11 mouse cellular contexts compared by ENCODE assay signal in the genomic region with DNA sequence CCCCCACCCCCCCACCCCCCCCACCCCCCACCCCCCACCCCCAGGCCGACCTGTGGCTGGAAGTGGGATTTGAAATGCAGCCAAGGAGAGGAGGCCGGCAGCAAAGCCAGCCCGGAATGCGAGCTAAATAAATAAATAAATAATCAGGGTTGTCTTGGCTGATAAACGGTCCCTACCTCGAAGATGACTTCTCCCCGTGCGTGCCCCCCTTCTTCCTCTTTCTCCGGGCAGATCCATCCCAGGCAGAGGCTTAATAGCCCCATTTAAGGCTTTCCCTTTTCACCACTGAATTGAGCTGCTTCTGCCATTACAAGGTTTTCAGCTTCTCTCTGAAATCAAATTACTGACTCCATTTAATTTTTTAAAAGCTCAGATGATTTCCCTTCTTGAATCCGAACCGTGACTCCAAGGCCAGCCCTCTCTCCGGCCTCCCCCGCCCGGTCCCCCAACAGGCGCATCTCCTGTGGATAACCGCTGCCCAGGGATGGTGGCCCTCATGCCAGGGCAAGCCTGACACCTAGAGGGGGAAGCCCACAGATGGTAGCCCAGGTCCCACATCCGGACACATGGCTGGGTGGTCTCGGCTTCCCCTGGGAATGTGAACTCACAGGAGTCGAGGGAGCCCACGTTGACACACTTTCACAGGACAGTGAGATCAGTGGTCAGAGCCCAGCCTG. TPM values are rescaled to one million over a fixed set of nuclear protein-coding genes. Genes with fewer than 3 reads are reported as not detected.
DNase-seq lines count a peak whose midpoint lies in the region; ATAC-seq and TF ChIP-seq lines count a peak whose summit lies in the region.
"Had no signal": no experiment of that assay in that cellular context is flagged by ENCODE, and none has a peak within 500 bp of the region (broad histone marks: within the 10 kb centered on the region; RNA-seq: fewer than 3 reads in every experiment).

No protein-coding gene starts in this region.

- TF ChIP-seq POLR2A in kidney, adult 2 months (IDR thresholded peaks at IDR 0.05; ENCODE audit: low read depth, low read length): no peak
- no peak for TF ChIP-seq POLR2A in brain, embryonic 14.5 days (IDR thresholded peaks at IDR 0.05; ENCODE audit: borderline replicate concordance, extremely low read depth, insufficient read depth, insufficient read length, poor library complexity, severe bottlenecking)

- no peak for ATAC-seq in heart, embryonic 13.5 days (ENCODE audit: extremely low read depth, insufficient number of reproducible peaks, low FRiP score, low TSS enrichment)
- ATAC-seq in forebrain, embryonic 15.5 days (replicated peaks): no peak
- ATAC-seq: Patski had no signal

- H3K4me3 ChIP-seq in kidney, adult 2 months (ENCODE audit: insufficient read depth, low read depth, low read length): no peak overlapping the region
- no peak overlapping the region for H3K4me3 ChIP-seq in heart, embryonic 13.5 days
- no peak overlapping the region for H3K4me3 ChIP-seq in forebrain, embryonic 15.5 days

- H3K9ac ChIP-seq in heart, embryonic 13.5 days: no peak overlapping the region
- H3K9ac ChIP-seq in forebrain, embryonic 15.5 days (replicated peaks): no peak overlapping the region

- no peaks in the 10 kb centered on the region for H3K27me3 ChIP-seq in kidney, adult 2 months (replicated peaks; ENCODE audit: control insufficient read depth, insufficient read depth, low read length)
- H3K27me3 ChIP-seq in heart, embryonic 13.5 days (replicated peaks): no peaks in the 10 kb centered on the region; the same call in 1 of the 2 replicates
- no peaks in the 10 kb centered on the region for H3K27me3 ChIP-seq in forebrain, embryonic 15.5 days
- H3K27me3 ChIP-seq: Patski had no signal

- WGBS in kidney, adult 2 months: 32% methylated on average over 20 of the region's 20 CpGs
- WGBS in heart, embryonic 13.5 days: 37% methylated on average over 20 of the region's 20 CpGs
- WGBS in forebrain, embryonic 15.5 days: 54% methylated on average over 19 of the region's 20 CpGs

- H3K4me1 ChIP-seq in kidney, adult 2 months (ENCODE audit: control insufficient read depth, insufficient read depth, low read length): no peaks in the 10 kb centered on the region
- peaks cover 41% of the 10 kb centered on the region for H3K4me1 ChIP-seq in heart, embryonic 13.5 days
- peaks cover 5% of the 10 kb centered on the region; the same call in 1 of the 2 replicates for H3K4me1 ChIP-seq in forebrain, embryonic 15.5 days

- no peak for TF ChIP-seq CTCF in kidney, adult 2 months (conservative IDR thresholded peaks at IDR 0.05; ENCODE audit: insufficient read depth, insufficient read length, low read depth, low read length)
- TF ChIP-seq CTCF in brain, embryonic 14.5 days (IDR thresholded peaks at IDR 0.05; ENCODE audit: borderline replicate concordance, extremely low read depth, insufficient read depth, insufficient read length): no peak

- H3K4me2 ChIP-seq in heart, embryonic 13.5 days: peak overlapping the region; percentile 29; the same call in 1 of the 2 replicates
- no peak overlapping the region for H3K4me2 ChIP-seq in forebrain, embryonic 15.5 days (replicated peaks)

- H3K9me3 ChIP-seq in heart, embryonic 13.5 days: no peaks in the 10 kb centered on the region
- H3K9me3 ChIP-seq in forebrain, embryonic 15.5 days: no peaks in the 10 kb centered on the region
- H3K9me3 ChIP-seq: megakaryocyte, embryonic 14.5 days had no signal

- DNase-seq in kidney, adult 2 months: peak; percentile 48
- no peak for DNase-seq in kidney, adult 9 months
- peak; percentile 57 for DNase-seq in brain, embryonic 14.5 days (ENCODE audit: low read depth)
- DNase-seq in kidney, postnatal 4 days: peak; percentile 46 to 59
- DNase-seq in thymus, postnatal 25 days: no peak
- DNase-seq in frontal cortex, postnatal 25 days (ENCODE audit: low spot score in 2 of 2): no peak
- DNase-seq: cerebellum, adult 9-11 months had no signal

- H3K36me3 ChIP-seq in kidney, adult 2 months (ENCODE audit: control insufficient read depth, insufficient read depth, low read length): no peaks in the 10 kb centered on the region
- H3K36me3 ChIP-seq in heart, embryonic 13.5 days: no peaks in the 10 kb centered on the region
- H3K36me3 ChIP-seq in forebrain, embryonic 15.5 days: no peaks in the 10 kb centered on the region

- no peak overlapping the region for H3K27ac ChIP-seq in kidney, adult 2 months (ENCODE audit: insufficient read depth, low read depth, low read length)
- H3K27ac ChIP-seq in heart, embryonic 13.5 days (replicated peaks): peak overlapping the region; percentile 48; the same call in 1 of the 2 replicates
- H3K27ac ChIP-seq in forebrain, embryonic 15.5 days (replicated peaks): no peak overlapping the region; the same call in 1 of the 2 replicates

RNA-seq across cellular contexts. Expression of gene Gm572, which starts 34.0 kb away (rescaled TPM):
- 0.17 TPM in 1 of 2 replicates, not detected in the other for polyA plus RNA-seq in kidney, adult 2 months (2012; rRNA removed)
- not detected in 2 replicates for polyA plus RNA-seq in brain, embryonic 14.5 days (2012; rRNA removed)
- polyA plus RNA-seq in heart, embryonic 13.5 days (2015; fragmentation: Nextera tagmentation; extraction: Ambion mirVana): 0.17 and 0.28 TPM in 2 replicates
- polyA plus RNA-seq in forebrain, embryonic 15.5 days (2015; fragmentation: Nextera tagmentation; extraction: Ambion mirVana): not detected in 2 replicates
- polyA plus RNA-seq: Patski had no signal

RNA-seq across cellular contexts. Expression of gene Tardbp, which starts 50.3 kb away (rescaled TPM):
- 67.3 and 93.3 TPM in 2 replicates for polyA plus RNA-seq in kidney, adult 2 months (2012; rRNA removed)
- polyA plus RNA-seq in brain, embryonic 14.5 days (2012; rRNA removed): 438 and 625 TPM in 2 replicates
- 170 and 176 TPM in 2 replicates for polyA plus RNA-seq in heart, embryonic 13.5 days (2015; fragmentation: Nextera tagmentation; extraction: Ambion mirVana)
- polyA plus RNA-seq in forebrain, embryonic 15.5 days (2015; fragmentation: Nextera tagmentation; extraction: Ambion mirVana): 272 and 274 TPM in 2 replicates

Comparison
In these comparisons a context has a peak if more than half of its experiments do, and no peak if none do; other contexts are left out.
1. DNase-seq: peak in kidney, adult 2 months (single experiment), brain, embryonic 14.5 days (single experiment) and kidney, postnatal 4 days (2 of 2); none in kidney, adult 9 months (single experiment), thymus, postnatal 25 days (single experiment) and frontal cortex, postnatal 25 days (0 of 2).